Comparison of ENCODE assay signal across 9 mouse cellular contexts in the genomic region with DNA sequence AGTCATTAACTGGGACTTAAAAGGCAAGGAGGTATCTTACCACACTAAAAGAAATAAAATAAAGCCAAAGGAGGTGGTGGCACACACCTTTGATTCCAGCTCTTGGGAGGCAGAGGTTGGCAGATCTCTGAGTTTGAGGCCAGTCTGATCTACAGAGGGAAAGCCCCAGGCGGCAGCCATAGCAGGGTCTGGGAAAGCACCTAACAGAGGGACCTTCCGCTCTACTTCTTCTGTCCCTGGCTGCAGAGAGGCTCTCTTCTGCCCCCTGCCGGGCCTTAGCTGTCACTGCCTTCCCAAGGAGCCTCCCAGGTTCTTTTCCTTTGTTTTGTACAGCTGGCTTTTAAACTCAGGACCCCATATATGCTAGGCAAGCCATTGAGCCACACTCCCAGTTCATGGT. TPM values are rescaled to one million over a fixed set of nuclear protein-coding genes. Genes with fewer than 3 reads are reported as not detected.
DNase-seq lines count a peak whose midpoint lies in the region; ATAC-seq lines count a peak whose summit lies in the region.
"Had no signal": no experiment of that assay in that cellular context is flagged by ENCODE, and none has a peak within 500 bp of the region (broad histone marks: within the 10 kb centered on the region; RNA-seq: fewer than 3 reads in every experiment).

No protein-coding gene starts in this region.

- intact Hi-C loops in heart, postnatal 25 days (cut with DNase I), result loop anchor here (1.0 to 10.0 kb wide), 5 partner anchors 43 to 423 kb away; a partner anchor contains a TSS

- 0% methylated on average over 3 of the region's 3 CpGs for WGBS in forebrain, embryonic 12.5 days

- ATAC-seq in forebrain, embryonic 12.5 days (ENCODE audit: low FRiP score), result 0 out of 2 replicates have a peak, but pooled peaks have one; percentile 44

- peak; percentile 14 to 49 for DNase-seq in layer of hippocampus, adult 18-20 months (ENCODE audit: low spot score in 2 of 2)
- no peak for DNase-seq in layer of hippocampus, adult 9-11 months
- peak; percentile 76 for DNase-seq in c-Kit-positive CD71-negative TER-119-negative erythroid progenitor cells, embryonic 14.5 days (ENCODE audit: low read depth)
- peak; percentile 35 for DNase-seq in heart, postnatal 25 days (ENCODE audit: low spot score)
- DNase-seq in kidney, postnatal 36 days, result peak; percentile 57 to 78
- peak; percentile 64 for DNase-seq in lung, postnatal 10 days
- DNase-seq in right cerebral cortex, postnatal 10 days (ENCODE audit: low spot score in 2 of 2), result peak; percentile 30 to 54

- H3K9me3 ChIP-seq in forebrain, embryonic 12.5 days, result no peaks in the 10 kb centered on the region

- H3K4me1 ChIP-seq in forebrain, embryonic 12.5 days, result no peaks in the 10 kb centered on the region; the same call in 1 of the 2 replicates

- no peak overlapping the region for H3K27ac ChIP-seq in forebrain, embryonic 12.5 days

- no peak overlapping the region for H3K4me3 ChIP-seq in forebrain, embryonic 12.5 days (replicated peaks)
- H3K4me3 ChIP-seq: megakaryocyte, embryonic 14.5 days had no signal

- no peaks in the 10 kb centered on the region for H3K36me3 ChIP-seq in forebrain, embryonic 12.5 days (replicated peaks)

- no peak overlapping the region for H3K4me2 ChIP-seq in forebrain, embryonic 12.5 days

- no peak overlapping the region for H3K9ac ChIP-seq in forebrain, embryonic 12.5 days

- no peaks in the 10 kb centered on the region for H3K27me3 ChIP-seq in forebrain, embryonic 12.5 days

RNA-seq across cellular contexts. Expression of a gene that starts 40.4 kb away (rescaled TPM):
- total RNA-seq in layer of hippocampus, adult 18-20 months (2021), result under 1 TPM in 1 of 2 experiments, not detected in 1; 0.10 TPM
- polyA plus RNA-seq in forebrain, embryonic 12.5 days (2016; fragmentation: Nextera tagmentation; extraction: Ambion mirVana), result not detected in 2 replicates
- under 1 TPM; 0.10 to 0.11 TPM for total RNA-seq in heart, postnatal 25 days (2021)

RNA-seq across cellular contexts. Expression of a gene that starts 58.4 kb away (rescaled TPM):
- 10 to 100 TPM; 11.9 to 12.1 TPM for total RNA-seq in layer of hippocampus, adult 18-20 months (2021)
- 2.3 and 2.8 TPM in 2 replicates for polyA plus RNA-seq in forebrain, embryonic 12.5 days (2016; fragmentation: Nextera tagmentation; extraction: Ambion mirVana)
- total RNA-seq in heart, postnatal 25 days (2021), result 10 to 100 TPM in 1 of 2 experiments, 1 to 10 TPM in 1; 9.7 to 10.1 TPM
